Mouse (Mus musculus): ENCODE results near the gene Fgd2. TPM values are rescaled to one million over a fixed set of nuclear protein-coding genes. Genes with fewer than 3 reads are reported as not detected.

The Fgd2 gene
- polyA plus RNA-seq, 1 experiment from 2014 or later, result 4.9 TPM

- peak overlapping the region; percentile 75 for H3K4me2 ChIP-seq (ENCODE audit: low read depth, low read length)
- peaks cover 19% of the 10 kb centered on the region for H3K4me1 ChIP-seq (ENCODE audit: control insufficient read depth, insufficient read depth, low read length)
- H3K9ac ChIP-seq (ENCODE audit: low read length), result peak overlapping the region; percentile 66
- H3K27me3 ChIP-seq (ENCODE audit: control insufficient read depth, insufficient read depth, low read length), result no peaks in the 10 kb centered on the region
- WGBS, result 31% methylated on average over 5 of the region's 5 CpGs
- H3K27ac ChIP-seq (ENCODE audit: low read length), result peak overlapping the region; percentile 99
- no peak overlapping the region for H3K4me3 ChIP-seq (ENCODE audit: low read length)
- no peaks in the 10 kb centered on the region for H3K36me3 ChIP-seq (ENCODE audit: control insufficient read depth, insufficient read depth)
- ATAC-seq (replicated peaks; ENCODE audit: extremely low read depth, insufficient read depth, low FRiP score), result 0 out of 2 replicates have a peak, but pooled peaks have one; percentile 2
- no peaks in the 10 kb centered on the region for H3K9me3 ChIP-seq (replicated peaks; ENCODE audit: control insufficient read depth, low read length)
These were observed 5.3 kb upstream of the Fgd2 start for GRCm38 (mm10) chr17:29355461-29355840.

- Histone ChIP-seq H3K36me3 (ENCODE audit: control insufficient read depth, insufficient read depth) (no peaks in the 10 kb centered on the region), H3K9ac (ENCODE audit: low read length) (peak overlapping the region; percentile 66), H3K4me1 (ENCODE audit: control insufficient read depth, insufficient read depth, low read length) (peaks cover 19% of the 10 kb centered on the region), H3K27ac (ENCODE audit: low read length) (peak overlapping the region; percentile 99), H3K4me3 (ENCODE audit: low read length) (peak overlapping the region; percentile 28), H3K27me3 (ENCODE audit: control insufficient read depth, insufficient read depth, low read length) (no peaks in the 10 kb centered on the region), H3K9me3 (replicated peaks; ENCODE audit: control insufficient read depth, low read length) (no peaks in the 10 kb centered on the region), H3K4me2 (ENCODE audit: low read depth, low read length) (peak overlapping the region; percentile 75)
- peak; percentile 81 for ATAC-seq (replicated peaks; ENCODE audit: extremely low read depth, insufficient read depth, low FRiP score)
- WGBS, result 7% methylated on average over 17 of the region's 17 CpGs
These were observed 4.8 kb upstream of the Fgd2 start for GRCm38 (mm10) chr17:29355841-29356478.

GRCm38 (mm10) chr17:29356479-29356856 lies 4.2 kb upstream of the Fgd2 start:
- Histone ChIP-seq H3K27me3 (ENCODE audit: control insufficient read depth, insufficient read depth, low read length) (no peaks in the 10 kb centered on the region), H3K27ac (ENCODE audit: low read length) (peak overlapping the region; percentile 99), H3K4me2 (ENCODE audit: low read depth, low read length) (peak overlapping the region; percentile 75), H3K4me3 (ENCODE audit: low read length) (peak overlapping the region; percentile 48), H3K4me1 (ENCODE audit: control insufficient read depth, insufficient read depth, low read length) (peaks cover 19% of the 10 kb centered on the region), H3K9me3 (replicated peaks; ENCODE audit: control insufficient read depth, low read length) (no peaks in the 10 kb centered on the region), H3K36me3 (ENCODE audit: control insufficient read depth, insufficient read depth) (no peaks in the 10 kb centered on the region), H3K9ac (ENCODE audit: low read length) (peak overlapping the region; percentile 73)
- WGBS, result 1% methylated on average over 11 of the region's 11 CpGs
- peak; percentile 93 for ATAC-seq (replicated peaks; ENCODE audit: extremely low read depth, insufficient read depth, low FRiP score)

GRCm38 (mm10) chr17:29356882-29357281 lies 3.8 kb upstream of the Fgd2 start:
- no peaks in the 10 kb centered on the region for H3K27me3 ChIP-seq (ENCODE audit: control insufficient read depth, insufficient read depth, low read length)
- peaks cover 19% of the 10 kb centered on the region for H3K4me1 ChIP-seq (ENCODE audit: control insufficient read depth, insufficient read depth, low read length)
- peak overlapping the region; percentile 75 for H3K4me2 ChIP-seq (ENCODE audit: low read depth, low read length)
- peak overlapping the region; percentile 99 for H3K27ac ChIP-seq (ENCODE audit: low read length)
- no peak for ATAC-seq (replicated peaks; ENCODE audit: extremely low read depth, insufficient read depth, low FRiP score)
- peak overlapping the region; percentile 48 for H3K4me3 ChIP-seq (ENCODE audit: low read length)
- H3K9me3 ChIP-seq (replicated peaks; ENCODE audit: control insufficient read depth, low read length), result no peaks in the 10 kb centered on the region
- H3K36me3 ChIP-seq (ENCODE audit: control insufficient read depth, insufficient read depth), result no peaks in the 10 kb centered on the region
- 13% methylated on average over 9 of the region's 9 CpGs for WGBS
- peak overlapping the region; percentile 73 for H3K9ac ChIP-seq (ENCODE audit: low read length)

GRCm38 (mm10) chr17:29358928-29359327 lies 1.8 kb upstream of the Fgd2 start:
- no peaks in the 10 kb centered on the region for H3K27me3 ChIP-seq (ENCODE audit: control insufficient read depth, insufficient read depth, low read length)
- H3K9ac ChIP-seq (ENCODE audit: low read length), result no peak overlapping the region
- WGBS, result 68% methylated on average over 3 of the region's 3 CpGs
- H3K4me3 ChIP-seq (ENCODE audit: low read length), result no peak overlapping the region
- ATAC-seq (replicated peaks; ENCODE audit: extremely low read depth, insufficient read depth, low FRiP score), result no peak
- no peak overlapping the region for H3K27ac ChIP-seq (ENCODE audit: low read length)
- no peak overlapping the region for H3K4me2 ChIP-seq (ENCODE audit: low read depth, low read length)
- H3K9me3 ChIP-seq (replicated peaks; ENCODE audit: control insufficient read depth, low read length), result no peaks in the 10 kb centered on the region
- no peaks in the 10 kb centered on the region for H3K36me3 ChIP-seq (ENCODE audit: control insufficient read depth, insufficient read depth)
- peaks cover 19% of the 10 kb centered on the region for H3K4me1 ChIP-seq (ENCODE audit: control insufficient read depth, insufficient read depth, low read length)

- H3K9me3 ChIP-seq (replicated peaks; ENCODE audit: control insufficient read depth, low read length), result no peaks in the 10 kb centered on the region
- ATAC-seq (replicated peaks; ENCODE audit: extremely low read depth, insufficient read depth, low FRiP score), result no peak
- WGBS, result 55% methylated on average over 8 of the region's 8 CpGs
- H3K27ac ChIP-seq (ENCODE audit: low read length), result no peak overlapping the region
- H3K36me3 ChIP-seq (ENCODE audit: control insufficient read depth, insufficient read depth), result no peaks in the 10 kb centered on the region
- H3K9ac ChIP-seq (ENCODE audit: low read length), result no peak overlapping the region
- no peak overlapping the region for H3K4me3 ChIP-seq (ENCODE audit: low read length)
- peaks cover under 1% of the 10 kb centered on the region; the same call in 1 of the 2 replicates for H3K27me3 ChIP-seq (ENCODE audit: control insufficient read depth, insufficient read depth, low read length)
- peaks cover 3% of the 10 kb centered on the region for H3K4me1 ChIP-seq (ENCODE audit: control insufficient read depth, insufficient read depth, low read length)
- H3K4me2 ChIP-seq (ENCODE audit: low read depth, low read length), result no peak overlapping the region
These were observed 1.4 kb downstream of the Fgd2 start for GRCm38 (mm10) chr17:29361982-29362691.

GRCm38 (mm10) chr17:29363109-29363508 lies 2.4 kb downstream of the Fgd2 start:
- H3K4me2 ChIP-seq (ENCODE audit: low read depth, low read length), result no peak overlapping the region
- no peak for ATAC-seq (replicated peaks; ENCODE audit: extremely low read depth, insufficient read depth, low FRiP score)
- no peaks in the 10 kb centered on the region for H3K36me3 ChIP-seq (ENCODE audit: control insufficient read depth, insufficient read depth)
- 78% methylated on average over 8 of the region's 8 CpGs for WGBS
- H3K4me3 ChIP-seq (ENCODE audit: low read length), result no peak overlapping the region
- peaks cover 6% of the 10 kb centered on the region; the same call in 1 of the 2 replicates for H3K27me3 ChIP-seq (ENCODE audit: control insufficient read depth, insufficient read depth, low read length)
- no peak overlapping the region for H3K9ac ChIP-seq (ENCODE audit: low read length)
- H3K4me1 ChIP-seq (ENCODE audit: control insufficient read depth, insufficient read depth, low read length), result no peaks in the 10 kb centered on the region
- no peaks in the 10 kb centered on the region for H3K9me3 ChIP-seq (replicated peaks; ENCODE audit: control insufficient read depth, low read length)
- H3K27ac ChIP-seq (ENCODE audit: low read length), result no peak overlapping the region

- Histone ChIP-seq H3K36me3 (ENCODE audit: control insufficient read depth, insufficient read depth) (no peaks in the 10 kb centered on the region), H3K27me3 (ENCODE audit: control insufficient read depth, insufficient read depth, low read length) (peaks cover 6% of the 10 kb centered on the region; the same call in 1 of the 2 replicates), H3K9ac (ENCODE audit: low read length) (no peak overlapping the region), H3K9me3 (replicated peaks; ENCODE audit: control insufficient read depth, low read length) (no peaks in the 10 kb centered on the region), H3K4me3 (ENCODE audit: low read length) (no peak overlapping the region), H3K27ac (ENCODE audit: low read length) (no peak overlapping the region), H3K4me1 (ENCODE audit: control insufficient read depth, insufficient read depth, low read length) (no peaks in the 10 kb centered on the region), H3K4me2 (ENCODE audit: low read depth, low read length) (no peak overlapping the region)
- WGBS, result 75% methylated on average over 13 of the region's 13 CpGs
- no peak for ATAC-seq (replicated peaks; ENCODE audit: extremely low read depth, insufficient read depth, low FRiP score)
These were observed 4.4 kb downstream of the Fgd2 start for GRCm38 (mm10) chr17:29365105-29365621.

GRCm38 (mm10) chr17:29368726-29369125 lies 8.0 kb downstream of the Fgd2 start:
- Histone ChIP-seq H3K9me3 (replicated peaks; ENCODE audit: control insufficient read depth, low read length) (no peaks in the 10 kb centered on the region), H3K9ac (ENCODE audit: low read length) (peak overlapping the region; percentile 25; the same call in 1 of the 2 replicates), H3K36me3 (ENCODE audit: control insufficient read depth, insufficient read depth) (no peaks in the 10 kb centered on the region), H3K27me3 (ENCODE audit: control insufficient read depth, insufficient read depth, low read length) (peaks cover 6% of the 10 kb centered on the region; the same call in 1 of the 2 replicates), H3K4me3 (ENCODE audit: low read length) (no peak overlapping the region), H3K4me2 (ENCODE audit: low read depth, low read length) (no peak overlapping the region), H3K4me1 (ENCODE audit: control insufficient read depth, insufficient read depth, low read length) (no peaks in the 10 kb centered on the region), H3K27ac (ENCODE audit: low read length) (no peak overlapping the region)
- ATAC-seq (replicated peaks; ENCODE audit: extremely low read depth, insufficient read depth, low FRiP score), result no peak; the same call in 1 of the 2 replicates
- WGBS, result 30% methylated on average over 7 of the region's 7 CpGs
